Mouse (Mus musculus) olfactory bulb, adult 2 months (tissue): ENCODE measurements around the gene Acaa1a. TPM values are rescaled to one million over a fixed set of nuclear protein-coding genes. Genes with fewer than 3 reads are reported as not detected.

Experiments
- H3K27ac ChIP-seq: fragments of 200-500 bp; 2 replicates; pipeline ENCODE4 v1.5.1; 2012; ENCODE audit warnings: low read depth, low read length; ENCODE audit not compliant: insufficient read depth
- H3K4me1 ChIP-seq: fragments of 200-500 bp; 2 replicates; pipeline ENCODE4 v1.6.1; 2012; ENCODE audit warnings: low read length; ENCODE audit not compliant: control insufficient read depth, insufficient read depth
- H3K4me3 ChIP-seq: fragments of 200-500 bp; 2 replicates; pipeline ENCODE4 v1.5.1; 2012; ENCODE audit warnings: mild to moderate bottlenecking, low read depth, low read length, moderate library complexity; ENCODE audit not compliant: insufficient read depth
- CTCF ChIP-seq: fragments of 200-500 bp; IDR thresholded peaks from 2 replicates; pipeline ENCODE4 v1.5.1; 2012; ENCODE audit warnings: low read depth, mild to moderate bottlenecking, low read length, moderate library complexity; ENCODE audit not compliant: insufficient read depth
- POLR2A ChIP-seq: fragments of 200-500 bp; IDR thresholded peaks from 2 replicates; pipeline ENCODE4 v1.6.1; 2012; ENCODE audit warnings: mild to moderate bottlenecking, low read depth, low read length, moderate library complexity; ENCODE audit not compliant: insufficient read depth
- WGBS: fragments of 180-500 bp; shearing (Covaris S2); methylation state at CpG from one replicate; pipeline ENCODE4 v1.1.7; 2018; 5-methylcytosine and 5-hydroxymethylcytosine counted together
- polyA plus RNA-seq: library from polyadenylated mRNA; stranded (reverse); fragments of >200 nt; gene quantifications from 2 replicates; pipeline ENCODE4 v1.2.4, GENCODE M21; 2012; ENCODE audit warnings: low replicate concordance; ENCODE audit not compliant: missing spikeins, insufficient read depth, insufficient read length

Acaa1a gene
- polyA plus RNA-seq, 1 experiment = not detected

GRCm38 (mm10) chr9:119371251-119371650 is 31.8 kb downstream of the Acaa1a start:
- 89% methylated on average over 4 of the region's 4 CpGs for WGBS
- no peak overlapping the region for H3K4me3 ChIP-seq
- H3K4me1 ChIP-seq = no peaks in the 10 kb centered on the region
- no peak for TF ChIP-seq CTCF
- no peak for TF ChIP-seq POLR2A
- H3K27ac ChIP-seq = no peak overlapping the region

GRCm38 (mm10) chr9:119375008-119375407 is 35.5 kb downstream of the Acaa1a start:
- H3K4me1 ChIP-seq = no peaks in the 10 kb centered on the region
- no peak overlapping the region for H3K27ac ChIP-seq
- TF ChIP-seq CTCF (no peak), POLR2A (no peak)
- no peak overlapping the region for H3K4me3 ChIP-seq
- WGBS = 94% methylated on average over 3 of the region's 3 CpGs

GRCm38 (mm10) chr9:119375556-119375955 is 36.1 kb downstream of the Acaa1a start:
- Histone ChIP-seq H3K4me3 (no peak overlapping the region), H3K4me1 (no peaks in the 10 kb centered on the region), H3K27ac (no peak overlapping the region)
- no peak for TF ChIP-seq POLR2A
- no peak for TF ChIP-seq CTCF
- WGBS = 77% methylated on average over 6 of the region's 6 CpGs

GRCm38 (mm10) chr9:119378231-119378630 is 38.8 kb downstream of the Acaa1a start:
- 90% methylated on average over 4 of the region's 4 CpGs for WGBS
- TF ChIP-seq CTCF (no peak), POLR2A (no peak)
- Histone ChIP-seq H3K4me1 (peaks cover 5% of the 10 kb centered on the region; the same call in 1 of the 2 replicates), H3K4me3 (no peak overlapping the region), H3K27ac (no peak overlapping the region)

DNA sequence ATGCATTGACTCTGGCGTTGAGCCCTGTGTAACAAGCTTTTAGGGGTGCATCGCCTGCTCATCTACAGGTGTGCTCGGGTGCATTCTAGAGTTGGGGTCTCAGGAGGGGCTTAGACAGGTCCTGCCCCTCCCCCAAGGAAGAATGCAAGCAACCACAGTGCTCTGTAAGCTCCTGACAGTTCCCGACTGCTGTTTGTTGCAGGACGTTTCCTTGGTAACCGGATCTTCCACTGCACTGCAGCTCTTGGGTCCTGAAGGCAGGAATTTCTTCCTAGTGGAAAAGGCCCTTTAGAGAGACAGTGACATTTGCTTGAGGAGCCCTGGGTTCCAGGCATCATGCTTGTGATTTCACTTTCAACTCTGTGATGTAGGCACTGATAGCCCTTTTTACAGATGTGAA is 43.1 kb downstream of the Acaa1a start:
- TF ChIP-seq CTCF (no peak), POLR2A (no peak)
- no peak overlapping the region for H3K4me3 ChIP-seq
- WGBS = 49% methylated on average over 6 of the region's 6 CpGs
- peaks cover 5% of the 10 kb centered on the region; the same call in 1 of the 2 replicates for H3K4me1 ChIP-seq
- H3K27ac ChIP-seq = no peak overlapping the region

- no peak for TF ChIP-seq POLR2A
- no peak for TF ChIP-seq CTCF
- WGBS = 73% methylated on average over 5 of the region's 5 CpGs
- Histone ChIP-seq H3K4me3 (no peak overlapping the region), H3K27ac (no peak overlapping the region), H3K4me1 (no peaks in the 10 kb centered on the region)
Observed at GRCm38 (mm10) chr9:119388956-119389355, 49.5 kb downstream of the Acaa1a start.

GRCm38 (mm10) chr9:119390214-119390613 is 50.7 kb downstream of the Acaa1a start:
- H3K4me3 ChIP-seq = no peak overlapping the region
- no peak for TF ChIP-seq POLR2A
- TF ChIP-seq CTCF = no peak
- H3K4me1 ChIP-seq = no peaks in the 10 kb centered on the region
- no peak overlapping the region for H3K27ac ChIP-seq
- 97% methylated on average over 2 of the region's 2 CpGs for WGBS

- 92% methylated on average over 1 of the region's 1 CpGs for WGBS
- Histone ChIP-seq H3K4me1 (no peaks in the 10 kb centered on the region), H3K4me3 (no peak overlapping the region), H3K27ac (no peak overlapping the region)
- TF ChIP-seq POLR2A = no peak
- no peak for TF ChIP-seq CTCF
Observed at GRCm38 (mm10) chr9:119394808-119395207, 55.3 kb downstream of the Acaa1a start.

Other genes with a start within 250 kb of the Acaa1a start
- not detected in 2 replicates for gene Plcd1, start 246.2 kb upstream of the Acaa1a start, polyA plus RNA-seq
- gene Dlec1, start 237.2 kb upstream of the Acaa1a start, polyA plus RNA-seq = not detected in 2 replicates
- not detected in 2 replicates for gene Acaa1b, start 182.6 kb upstream of the Acaa1a start, polyA plus RNA-seq
- not detected in 2 replicates for gene Gm47289, start 180.5 kb upstream of the Acaa1a start, polyA plus RNA-seq
- gene Slc22a13, start 130.6 kb upstream of the Acaa1a start, polyA plus RNA-seq = not detected in 2 replicates
- not detected in 2 replicates for gene Oxsr1, start 17.2 kb upstream of the Acaa1a start, polyA plus RNA-seq
- not detected in 2 replicates for gene Myd88, start 1.7 kb downstream of the Acaa1a start, polyA plus RNA-seq
- not detected in 2 replicates for gene Xylb, start 17.7 kb downstream of the Acaa1a start, polyA plus RNA-seq
- not detected in 2 replicates for gene Slc22a14, start 25.9 kb downstream of the Acaa1a start, polyA plus RNA-seq
- not detected in 2 replicates for gene Acvr2b, start 62.4 kb downstream of the Acaa1a start, polyA plus RNA-seq
- gene Exog, start 105.3 kb downstream of the Acaa1a start, polyA plus RNA-seq = not detected in 2 replicates
- not detected in 2 replicates for gene Scn5a, start 239.3 kb downstream of the Acaa1a start, polyA plus RNA-seq